Mouse (Mus musculus) liver, postnatal 0 days (tissue): Measurements from ENCODE around the gene Sipa1l3. TPM values are rescaled to one million over a fixed set of nuclear protein-coding genes. Genes with fewer than 3 reads are reported as not detected.

Experiments used
- ATAC-seq: fragments of 200-750 bp; cut with Nextera tagmentation; 2 replicates; pipeline ENCODE4 v1.8.0; 2017; ENCODE audit warnings: mild to moderate bottlenecking, moderate library complexity
- DNase-seq: peaks from one replicate; pipeline ENCODE4 v3.0.0-alpha.2; 2016
- H3K27ac ChIP-seq: fragments of 300-500 bp; sonication (generic); 2 replicates; pipeline ENCODE4 v1.5.1; 2014; ENCODE audit warnings: antibody characterized with exemption, moderate library complexity, mild to moderate bottlenecking, low read depth
- H3K27me3 ChIP-seq: fragments of 300-500 bp; sonication (generic); 2 replicates; pipeline ENCODE4 v1.6.1; 2014; ENCODE audit warnings: low read length, control low read depth, mixed read lengths; ENCODE audit not compliant: insufficient read depth
- H3K36me3 ChIP-seq: fragments of 300-500 bp; sonication (generic); replicated peaks from 2 replicates; pipeline ENCODE4 v1.6.1; 2014; ENCODE audit warnings: mild to moderate bottlenecking, control low read depth, low read length, moderate library complexity, mixed read lengths; ENCODE audit not compliant: insufficient read depth
- H3K4me1 ChIP-seq: fragments of 300-500 bp; sonication (generic); 2 replicates; pipeline ENCODE4 v1.6.1; 2014; ENCODE audit warnings: antibody characterized with exemption, mild to moderate bottlenecking, control low read depth; ENCODE audit not compliant: insufficient read depth
- H3K4me2 ChIP-seq: fragments of 300-500 bp; sonication (generic); 2 replicates; pipeline ENCODE4 v1.6.1; 2014; ENCODE audit warnings: low read depth, mild to moderate bottlenecking, low read length, moderate library complexity, mixed read lengths
- H3K4me3 ChIP-seq: fragments of 300-500 bp; sonication (generic); 2 replicates; pipeline ENCODE4 v1.5.1; 2014; ENCODE audit warnings: low read depth, low read length
- H3K9ac ChIP-seq: fragments of 300-500 bp; sonication (generic); replicated peaks from 2 replicates; pipeline ENCODE4 v1.6.1; 2014; ENCODE audit warnings: mild to moderate bottlenecking, moderate library complexity
- H3K9me3 ChIP-seq: fragments of 300-500 bp; sonication (generic); 2 replicates; pipeline ENCODE4 v1.6.1; 2016; ENCODE audit warnings: mild to moderate bottlenecking, control low read depth, low read length, mixed read lengths
- CTCF ChIP-seq: sonication (generic); IDR thresholded peaks from 2 replicates; pipeline ENCODE4 v1.5.1; 2016; ENCODE audit warnings: antibody characterized with exemption, low read depth
- EP300 ChIP-seq: IDR thresholded peaks from 2 replicates; pipeline ENCODE4 v1.6.1; 2016; ENCODE audit warnings: antibody characterized with exemption, low read depth, mild to moderate bottlenecking
- WGBS: fragments of 180-500 bp; shearing (Covaris S2); extraction: QIAGEN DNeasy Blood & Tissue Kit; methylation state at CpG from one replicate; pipeline ENCODE4 v1.1.7; 2014; ENCODE audit not compliant: insufficient replicate concordance; 5-methylcytosine and 5-hydroxymethylcytosine counted together
- polyA plus RNA-seq: library from polyadenylated mRNA; unstranded; fragments of >200 nt; fragmentation: Nextera tagmentation; extraction: Ambion mirVana; gene quantifications from 2 replicates; pipeline ENCODE4 v1.2.1, GENCODE M21; 2015

Gene Sipa1l3
- polyA plus RNA-seq, 1 experiment from 2014 or later: 1.7 TPM

DNA sequence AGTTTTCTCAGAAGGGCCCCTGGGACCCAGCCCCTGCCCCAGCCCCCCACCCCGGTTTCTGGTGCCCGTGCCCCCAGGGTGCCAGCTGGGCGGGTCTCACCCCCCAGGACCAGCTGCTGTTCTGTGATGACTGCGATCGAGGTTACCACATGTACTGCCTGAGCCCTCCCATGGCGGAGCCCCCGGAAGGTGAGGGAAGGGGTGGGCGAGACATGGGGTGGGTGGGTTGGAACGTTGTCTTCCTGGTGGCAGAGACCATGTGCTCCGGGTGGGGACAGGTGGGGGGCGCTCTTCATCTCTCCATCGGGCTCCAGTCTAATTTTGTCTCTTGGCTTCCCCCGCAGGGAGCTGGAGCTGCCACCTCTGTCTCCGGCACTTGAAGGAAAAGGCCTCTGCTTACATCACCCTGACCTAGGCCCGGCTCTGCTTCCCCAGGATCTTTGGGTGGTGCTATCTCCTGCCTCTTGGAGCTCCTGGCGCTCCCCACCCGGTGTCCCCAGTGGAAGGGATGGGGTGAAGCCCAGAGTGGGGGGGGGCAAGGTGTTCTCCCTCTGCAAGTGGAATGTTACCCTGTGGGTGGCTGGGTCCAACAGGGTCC, 202.2 kb downstream of the Sipa1l3 start:
- ATAC-seq: no peak
- no peak for DNase-seq
- H3K4me2 ChIP-seq: no peak overlapping the region
- no peak for TF ChIP-seq CTCF
- no peak for TF ChIP-seq EP300
- H3K27ac ChIP-seq: no peak overlapping the region
- peaks cover 13% of the 10 kb centered on the region for H3K4me1 ChIP-seq
- no peaks in the 10 kb centered on the region for H3K9me3 ChIP-seq
- 0 out of 2 replicates have a peak, but pooled peaks cover under 1% of the 10 kb centered on the region for H3K36me3 ChIP-seq
- H3K9ac ChIP-seq: no peak overlapping the region
- H3K27me3 ChIP-seq: no peaks in the 10 kb centered on the region
- 77% methylated on average over 17 of the region's 17 CpGs for WGBS
- H3K4me3 ChIP-seq: no peak overlapping the region

DNA sequence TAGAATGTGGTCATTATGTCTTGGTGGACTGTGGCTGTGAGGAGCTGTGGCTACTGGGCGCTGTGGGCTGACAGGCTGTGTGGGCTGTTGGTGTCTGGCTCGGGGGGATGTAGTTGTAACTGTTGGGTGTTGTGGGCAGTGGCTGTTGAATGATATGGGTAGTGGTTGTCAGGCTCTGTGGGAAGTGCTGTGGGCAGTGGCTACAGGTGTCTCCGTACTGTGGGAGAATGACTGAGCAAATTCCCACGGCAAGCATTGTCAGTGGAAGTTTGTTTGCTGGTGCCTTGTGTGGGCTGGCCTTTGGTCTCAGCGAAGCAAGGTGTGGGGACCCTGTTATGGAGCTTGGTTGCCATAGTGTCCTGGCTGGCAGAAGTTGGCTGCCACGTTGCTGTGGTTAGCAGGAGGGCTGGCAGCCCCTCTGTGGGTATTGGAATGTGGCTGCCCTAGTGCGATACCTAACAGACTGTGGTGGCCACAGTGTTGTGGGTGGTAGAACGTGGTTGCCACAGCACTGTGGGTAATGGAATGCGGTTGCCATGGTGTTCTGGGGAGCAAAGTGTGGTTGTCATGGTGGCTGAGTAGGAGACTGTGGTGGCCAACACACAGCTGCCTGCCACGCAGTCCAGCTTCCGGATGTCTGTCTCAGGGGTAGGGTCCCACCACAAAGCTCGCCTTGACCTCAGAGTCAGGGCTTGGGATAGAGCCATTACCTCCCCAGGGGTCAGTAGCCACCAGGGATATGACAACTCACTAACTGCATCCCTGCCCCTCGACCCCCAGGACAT, 203.4 kb downstream of the Sipa1l3 start:
- no peak for DNase-seq
- H3K4me2 ChIP-seq: no peak overlapping the region
- no peak overlapping the region for H3K27ac ChIP-seq
- H3K9me3 ChIP-seq: no peaks in the 10 kb centered on the region
- ATAC-seq: no peak
- TF ChIP-seq EP300 (no peak), CTCF (no peak)
- no peak overlapping the region for H3K4me3 ChIP-seq
- H3K4me1 ChIP-seq: peaks cover 13% of the 10 kb centered on the region
- no peaks in the 10 kb centered on the region for H3K36me3 ChIP-seq
- 62% methylated on average over 13 of the region's 13 CpGs for WGBS
- no peaks in the 10 kb centered on the region for H3K27me3 ChIP-seq
- no peak overlapping the region for H3K9ac ChIP-seq

DNA sequence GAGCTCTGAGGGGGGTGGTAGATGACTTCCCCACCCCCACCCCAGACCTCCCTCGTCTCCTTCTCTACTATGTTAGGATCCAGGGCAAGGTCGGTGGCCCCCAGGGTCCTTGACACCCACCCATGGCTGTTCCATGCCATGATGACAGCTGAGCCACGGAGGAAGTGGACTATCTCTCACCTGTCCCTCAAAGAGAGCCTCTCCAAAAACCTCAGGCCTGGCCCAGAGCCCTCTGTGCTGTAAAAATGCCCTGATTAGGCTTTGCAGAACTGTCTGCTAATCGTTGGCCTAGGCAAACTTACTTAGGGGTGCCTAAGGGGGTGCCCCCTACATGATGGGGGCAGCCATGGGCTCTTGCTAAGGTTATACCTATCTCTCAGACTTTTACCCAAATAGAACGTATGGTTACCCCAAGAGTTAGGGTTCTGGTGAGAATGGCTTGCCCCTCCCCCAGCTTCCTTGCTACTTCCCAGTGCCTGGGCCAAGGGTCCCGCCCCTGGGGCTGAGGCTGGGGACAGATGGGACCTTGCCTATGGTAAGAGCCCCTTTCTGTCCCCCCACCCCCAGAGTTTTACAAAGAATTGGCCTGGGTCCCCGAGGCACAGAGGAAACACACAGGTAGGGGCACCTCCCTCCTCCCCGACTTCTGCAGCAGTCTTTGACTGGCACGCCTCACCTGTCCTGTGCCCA, 204.7 kb downstream of the Sipa1l3 start:
- DNase-seq (no peak), ATAC-seq (no peak)
- H3K27me3 ChIP-seq: peaks cover 7% of the 10 kb centered on the region
- WGBS: 45% methylated on average over 9 of the region's 9 CpGs
- peaks cover 17% of the 10 kb centered on the region for H3K4me1 ChIP-seq
- no peaks in the 10 kb centered on the region for H3K9me3 ChIP-seq
- no peak overlapping the region for H3K4me3 ChIP-seq
- H3K9ac ChIP-seq: no peak overlapping the region
- no peak overlapping the region for H3K27ac ChIP-seq
- H3K4me2 ChIP-seq: no peak overlapping the region
- TF ChIP-seq CTCF (no peak), EP300 (no peak)
- no peaks in the 10 kb centered on the region for H3K36me3 ChIP-seq

DNA sequence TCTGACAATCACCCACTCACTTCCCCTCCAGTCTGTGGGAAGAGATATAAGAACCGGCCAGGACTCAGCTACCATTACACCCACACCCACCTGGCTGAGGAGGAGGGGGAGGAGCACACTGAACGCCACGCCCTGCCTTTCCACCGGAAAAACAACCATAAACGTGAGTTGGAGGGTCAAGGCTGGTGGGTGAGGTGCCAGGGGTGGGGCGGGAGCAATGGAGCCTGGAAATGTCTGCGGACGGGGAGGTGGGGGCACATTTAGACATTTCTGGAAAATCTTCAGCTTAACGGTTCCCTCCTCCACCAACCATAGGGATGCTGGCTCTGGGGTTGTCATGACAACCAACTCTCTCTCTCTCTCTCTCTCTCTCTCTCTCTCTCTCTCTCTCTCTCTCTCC, 205.4 kb downstream of the Sipa1l3 start:
- no peak for TF ChIP-seq EP300
- TF ChIP-seq CTCF: no peak
- H3K4me1 ChIP-seq: peaks cover 19% of the 10 kb centered on the region
- H3K27ac ChIP-seq: no peak overlapping the region
- ATAC-seq (no peak), DNase-seq (no peak)
- no peak overlapping the region for H3K4me2 ChIP-seq
- no peak overlapping the region for H3K9ac ChIP-seq
- H3K36me3 ChIP-seq: no peaks in the 10 kb centered on the region
- H3K9me3 ChIP-seq: no peaks in the 10 kb centered on the region
- H3K4me3 ChIP-seq: no peak overlapping the region
- H3K27me3 ChIP-seq: peaks cover 9% of the 10 kb centered on the region
- WGBS: 52% methylated on average over 9 of the region's 9 CpGs

DNA sequence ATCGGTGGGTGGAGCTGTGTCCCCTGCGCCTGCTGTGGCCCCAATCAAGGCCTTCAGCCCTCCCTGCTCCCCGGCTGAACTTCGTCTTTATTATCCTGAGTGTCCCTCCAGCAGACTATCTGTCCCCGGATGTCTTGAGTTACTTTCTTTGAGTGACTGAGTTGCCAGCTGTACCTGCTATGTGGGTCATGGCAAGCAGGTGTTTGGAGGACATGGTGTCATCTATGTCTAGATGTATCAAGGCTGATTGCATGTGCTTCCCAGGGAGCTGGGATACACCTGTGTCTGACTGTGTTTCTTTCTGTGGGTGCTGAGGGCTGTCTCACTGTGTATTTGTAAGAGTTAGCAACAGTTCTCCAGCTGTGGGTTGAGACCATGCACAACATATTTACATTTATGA, 208.7 kb downstream of the Sipa1l3 start:
- Histone ChIP-seq H3K27me3 (peaks cover 29% of the 10 kb centered on the region), H3K4me1 (peaks cover 29% of the 10 kb centered on the region), H3K27ac (no peak overlapping the region), H3K4me2 (peak overlapping the region; percentile 83), H3K9me3 (no peaks in the 10 kb centered on the region), H3K4me3 (peak overlapping the region; percentile 47), H3K9ac (peak overlapping the region; percentile 61), H3K36me3 (no peaks in the 10 kb centered on the region)
- DNase-seq: no peak
- no peak for ATAC-seq
- WGBS: 3% methylated on average over 5 of the region's 5 CpGs
- TF ChIP-seq CTCF (no peak), EP300 (no peak)

DNA sequence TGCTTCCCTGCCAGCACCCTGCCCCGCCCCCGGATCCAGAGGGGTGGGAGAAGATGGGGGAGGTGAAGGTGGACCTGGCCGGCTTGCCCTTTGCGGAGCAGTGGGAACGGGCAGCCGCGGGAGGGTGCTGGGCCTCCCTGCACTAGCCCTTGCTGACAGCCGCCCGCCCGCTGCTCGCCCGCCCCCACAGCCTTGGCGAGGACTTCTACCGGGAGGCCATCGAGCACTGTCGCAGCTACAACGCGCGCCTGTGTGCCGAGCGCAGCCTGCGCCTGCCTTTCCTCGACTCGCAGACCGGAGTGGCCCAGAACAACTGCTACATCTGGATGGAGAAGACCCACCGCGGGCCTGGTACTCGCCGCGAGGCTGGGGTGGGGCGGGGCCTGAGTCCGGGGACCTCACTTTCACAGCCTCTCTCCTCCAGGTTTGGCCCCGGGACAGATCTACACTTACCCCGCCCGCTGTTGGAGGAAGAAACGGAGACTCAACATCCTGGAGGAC, 209.2 kb downstream of the Sipa1l3 start:
- H3K4me1 ChIP-seq: peaks cover 33% of the 10 kb centered on the region
- H3K27me3 ChIP-seq: peaks cover 34% of the 10 kb centered on the region

More for the DNA sequence above, 209.2 kb downstream of the Sipa1l3 start:
- DNase-seq (peak; percentile 55), ATAC-seq (peak; percentile 26; the same call in 1 of the 2 replicates)
- TF ChIP-seq EP300 (no peak), CTCF (no peak)
- peak overlapping the region; percentile 83 for H3K4me2 ChIP-seq
- peak overlapping the region; percentile 61 for H3K9ac ChIP-seq
- WGBS: 3% methylated on average over 36 of the region's 36 CpGs
- H3K27ac ChIP-seq: no peak overlapping the region
- peak overlapping the region; percentile 47 for H3K4me3 ChIP-seq
- no peaks in the 10 kb centered on the region for H3K36me3 ChIP-seq
- H3K9me3 ChIP-seq: no peaks in the 10 kb centered on the region
